Mouse (Mus musculus) cerebellum, postnatal 10 days (tissue): Measurements from ENCODE around the gene Htra1.

Experiments
- DNase-seq, 2 experiments: peaks; one replicate each; pipeline ENCODE4 v3.0.0; 2021; ENCODE audit warnings: mixed read lengths in 2 of 2

The Htra1 gene

GRCm38 (mm10) chr7:130935793-130936471 is at the start of gene Htra1:
Htra1 (plus strand) TSS chr7:130936111.
- peak; percentile 81 to 85 for DNase-seq

DNA sequence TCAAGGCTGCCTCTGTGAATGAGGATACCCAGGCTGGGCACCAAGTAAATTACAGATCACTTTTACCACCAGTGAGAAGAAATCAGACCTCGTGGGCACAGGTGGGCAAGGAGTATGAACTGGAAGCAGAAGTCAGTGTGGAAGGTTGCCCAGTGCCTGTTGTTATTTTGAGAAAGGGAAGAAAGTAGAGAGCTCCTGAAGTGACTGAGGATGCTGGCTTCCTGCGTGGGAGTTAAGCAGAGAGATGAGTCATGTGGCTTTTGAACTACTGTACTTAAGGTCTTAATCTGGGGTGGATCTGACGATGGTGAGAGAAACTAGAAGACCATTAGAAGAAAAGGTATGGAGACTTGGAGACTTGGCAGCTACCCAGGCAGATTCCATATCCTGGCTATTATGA is 49.7 kb upstream of the Htra1 start:
- no peak for DNase-seq

DNA sequence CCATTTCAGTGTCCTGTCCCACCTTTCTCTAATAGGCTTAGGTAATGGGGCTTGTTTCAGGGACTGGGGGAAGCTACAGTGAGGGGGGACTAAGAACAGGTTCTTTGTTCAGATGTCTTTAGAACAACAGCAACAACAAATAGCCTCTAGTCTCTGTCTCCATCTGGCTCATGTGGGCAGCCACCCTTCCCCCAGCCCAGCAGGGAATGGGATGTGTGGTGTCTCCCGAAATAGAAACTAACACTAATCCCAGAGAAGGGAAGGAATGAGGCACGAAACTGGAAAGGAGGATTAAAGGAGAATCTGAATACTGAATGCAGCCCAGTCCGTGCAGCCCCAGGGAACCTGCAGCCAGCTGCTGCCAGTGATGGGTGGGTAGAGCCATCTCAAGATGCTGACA is 48.0 kb upstream of the Htra1 start:
- peak; percentile 49 to 54 for DNase-seq

DNA sequence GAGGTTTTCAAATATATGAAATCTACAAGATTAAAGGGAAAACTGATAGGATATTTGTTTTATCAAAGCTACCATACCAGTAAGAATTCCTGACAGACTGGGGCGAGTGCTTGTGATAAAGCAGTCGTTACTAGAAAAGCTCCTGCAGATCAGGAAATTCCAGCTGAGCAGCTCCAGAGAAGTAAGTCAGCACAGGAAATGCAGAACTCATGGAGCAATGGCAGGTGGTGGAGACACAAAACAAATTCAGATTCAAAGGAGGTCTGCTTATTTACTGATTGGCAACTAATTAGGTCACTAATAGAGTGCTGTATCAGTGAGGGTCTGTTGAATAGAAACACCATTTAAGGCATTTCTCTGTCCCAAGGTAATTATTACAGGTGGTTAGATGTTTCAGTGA is 45.0 kb upstream of the Htra1 start:
- DNase-seq, result no peak

DNA sequence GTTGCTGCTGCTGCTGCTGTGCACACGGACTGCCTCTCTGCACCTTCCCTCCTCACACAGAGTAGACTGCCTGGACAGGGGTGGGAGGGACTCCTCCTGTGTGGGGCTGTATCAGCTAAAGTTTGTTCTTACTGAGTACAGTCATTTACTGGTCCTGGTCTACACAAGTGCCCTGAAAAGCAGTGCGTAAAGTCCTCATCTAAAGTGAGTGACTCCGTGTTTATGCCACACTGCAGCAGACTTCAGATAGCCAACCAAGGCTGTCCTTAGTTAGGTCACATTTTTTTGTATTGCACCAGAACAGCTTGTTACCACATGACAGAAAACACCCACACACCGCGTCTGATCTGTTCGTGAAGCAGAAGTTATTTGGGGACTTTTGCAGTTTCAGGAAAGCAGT is 42.9 kb upstream of the Htra1 start:
- no peak for DNase-seq

DNA sequence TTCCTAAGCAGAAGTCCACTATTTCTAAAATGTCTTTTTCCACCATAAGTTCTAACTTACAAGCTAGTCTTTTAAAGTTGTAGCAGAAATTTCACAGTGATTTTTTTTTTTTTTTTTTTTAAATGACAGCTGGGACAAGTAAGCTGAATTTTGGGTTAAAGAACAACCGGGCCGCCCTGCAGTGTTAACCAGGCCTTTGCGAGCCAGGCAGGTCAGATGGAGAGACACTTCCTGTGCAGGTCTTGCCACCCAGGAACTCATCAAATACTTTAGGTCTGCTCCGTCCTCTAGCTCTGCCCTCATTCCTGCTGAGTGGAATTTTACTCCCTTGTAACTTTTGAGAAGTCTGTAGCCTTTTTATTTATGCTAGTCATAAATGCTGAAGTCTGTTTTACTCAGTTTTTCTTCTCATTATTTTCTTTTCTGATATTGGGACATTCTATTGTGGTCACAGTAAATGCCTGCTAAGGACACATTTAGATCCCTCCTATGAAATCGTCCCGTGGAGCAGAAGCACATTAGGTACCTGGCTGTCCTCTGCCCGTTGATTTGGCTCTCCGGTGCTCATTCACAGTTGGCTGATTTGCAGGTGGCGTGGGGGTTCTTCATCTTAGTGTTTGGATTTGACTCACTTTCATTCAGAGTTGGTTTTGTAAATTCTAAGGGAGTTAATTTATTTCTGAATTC is 40.8 kb upstream of the Htra1 start:
- peak; percentile 28 to 39 for DNase-seq

GRCm38 (mm10) chr7:130895618-130895945 is 40.3 kb upstream of the Htra1 start:
- peak; percentile 12 to 24 for DNase-seq

DNA sequence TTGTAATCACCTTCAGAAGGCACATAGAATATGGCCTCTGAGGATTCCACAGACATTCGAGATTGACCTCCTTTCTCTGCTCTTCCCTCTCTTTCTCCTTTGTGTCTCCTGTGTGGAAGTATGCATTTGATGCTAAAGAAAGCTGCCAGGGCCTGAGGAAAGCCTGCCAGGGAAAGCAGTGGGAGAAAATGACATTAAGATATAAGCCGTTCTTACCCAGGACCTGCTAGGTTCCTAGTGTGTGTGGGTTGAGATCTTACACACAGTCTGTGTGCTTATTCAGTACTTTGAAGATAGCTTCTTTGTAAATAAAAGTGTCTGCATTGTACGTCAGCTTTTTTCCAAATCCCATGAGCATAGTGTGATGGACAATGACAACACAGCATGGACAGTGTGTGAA is 39.8 kb upstream of the Htra1 start:
- DNase-seq, result no peak

DNA sequence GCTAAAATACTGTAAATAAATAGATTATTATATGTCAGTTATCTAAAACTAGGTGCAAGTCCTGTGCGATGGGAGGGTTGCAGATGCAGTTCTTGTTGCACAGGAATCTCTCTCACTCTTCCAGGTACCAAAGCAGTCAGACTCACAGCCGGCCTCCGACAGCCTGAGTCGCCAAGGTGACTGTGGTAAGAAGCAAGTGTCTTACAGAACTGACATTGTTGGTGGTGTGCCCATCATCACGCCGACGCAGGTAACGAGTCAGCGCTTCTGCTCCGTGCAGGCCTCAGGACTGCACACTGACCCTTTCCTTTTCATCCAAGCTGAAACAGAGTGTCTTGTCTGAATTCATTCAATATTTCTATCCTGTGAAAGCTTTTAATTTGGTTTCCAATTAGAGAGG is 38.7 kb upstream of the Htra1 start:
- no peak for DNase-seq

DNA sequence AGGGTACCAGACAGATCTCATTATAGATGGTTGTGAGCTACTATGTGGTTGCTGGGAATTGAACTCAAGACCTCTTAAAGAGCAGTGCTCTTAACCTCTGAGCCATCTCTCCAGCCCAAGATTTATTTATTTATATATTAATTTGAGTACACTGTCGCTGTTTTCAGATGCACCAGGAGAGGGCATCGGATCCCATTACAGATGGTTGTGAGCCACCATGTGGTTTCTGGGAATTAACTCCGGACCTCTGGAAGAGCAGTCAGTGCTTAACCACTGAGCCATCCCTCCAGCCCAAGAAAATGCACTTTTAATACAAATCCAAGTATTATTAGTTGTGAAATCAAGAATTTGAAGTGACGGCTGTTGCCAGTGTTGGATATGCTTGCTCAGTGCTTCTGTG is 37.5 kb upstream of the Htra1 start:
- peak; percentile 39 to 48 for DNase-seq

DNA sequence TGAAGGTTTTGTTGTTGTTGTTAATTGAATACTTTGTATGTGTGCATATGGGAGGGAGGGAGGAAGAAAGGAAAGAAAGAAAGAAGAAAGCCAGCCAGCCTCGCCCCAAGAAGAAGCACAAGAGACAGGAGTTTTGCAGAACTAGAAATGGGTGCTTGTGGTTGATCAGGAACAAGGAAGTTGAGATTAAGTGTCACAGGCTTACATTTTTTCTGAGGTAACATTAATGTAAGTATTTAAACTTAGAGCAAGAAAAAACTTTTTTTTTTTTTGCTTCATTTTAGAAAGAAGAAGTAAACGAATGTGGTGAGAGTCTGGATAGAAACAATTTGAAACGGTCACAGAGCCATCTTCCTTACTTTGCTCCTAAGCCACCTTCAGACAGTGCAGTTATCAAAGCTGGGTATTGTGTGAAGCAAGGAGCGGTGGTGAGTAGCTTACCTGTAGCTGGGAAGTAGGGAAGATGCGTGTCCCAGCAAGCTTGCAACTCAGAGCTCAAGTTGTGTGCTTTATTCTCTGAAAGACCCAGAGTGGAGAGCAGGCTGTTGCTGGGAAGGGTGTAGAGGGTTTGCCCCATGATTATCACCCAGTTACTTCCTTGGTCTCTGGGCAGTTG is 35.6 kb upstream of the Htra1 start:
- no peak for DNase-seq

DNA sequence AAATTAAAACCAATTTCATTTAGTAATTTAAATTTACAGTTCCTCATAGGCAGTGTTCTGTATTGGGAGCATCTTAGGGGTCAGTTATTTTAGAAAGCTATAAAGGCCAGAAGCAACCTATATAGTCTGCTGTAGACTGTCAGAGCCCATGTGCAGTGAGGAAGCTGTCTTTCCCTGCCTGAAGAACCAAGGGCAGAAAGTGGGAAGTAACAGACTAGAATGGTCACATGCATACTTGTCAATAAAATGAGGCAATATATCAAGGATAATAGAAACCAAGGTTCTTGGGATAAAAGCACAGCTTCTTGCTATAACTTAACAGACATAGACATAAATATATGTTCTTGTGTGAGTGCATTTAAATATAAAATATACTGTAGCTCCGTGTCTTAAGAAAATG is 33.0 kb upstream of the Htra1 start:
- no peak for DNase-seq

- DNase-seq, result no peak
Observed at GRCm38 (mm10) chr7:130903505-130904074, 32.3 kb upstream of the Htra1 start.

- no peak for DNase-seq
Observed at GRCm38 (mm10) chr7:130904571-130905365, 31.1 kb upstream of the Htra1 start.

DNA sequence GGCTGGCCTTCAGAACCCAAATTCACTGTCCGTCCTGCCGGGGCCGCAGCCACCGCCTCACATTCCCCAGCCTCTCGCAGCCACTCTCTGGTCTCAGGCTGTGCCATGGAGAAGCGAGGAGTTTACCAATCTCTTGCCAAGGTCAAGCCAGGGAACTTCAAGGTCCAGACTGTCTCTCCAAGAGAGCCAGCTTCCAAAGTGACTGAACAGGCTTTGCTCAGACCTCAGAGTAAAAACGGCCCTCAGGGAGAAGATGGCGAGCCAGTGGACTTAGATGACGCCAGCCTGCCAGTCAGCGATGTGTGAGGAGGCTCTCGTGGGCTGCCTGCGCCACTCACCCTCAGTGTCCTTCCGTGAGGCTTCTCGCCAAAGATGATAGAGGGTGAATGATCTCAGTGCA is 25.1 kb upstream of the Htra1 start:
- no peak for DNase-seq

DNA sequence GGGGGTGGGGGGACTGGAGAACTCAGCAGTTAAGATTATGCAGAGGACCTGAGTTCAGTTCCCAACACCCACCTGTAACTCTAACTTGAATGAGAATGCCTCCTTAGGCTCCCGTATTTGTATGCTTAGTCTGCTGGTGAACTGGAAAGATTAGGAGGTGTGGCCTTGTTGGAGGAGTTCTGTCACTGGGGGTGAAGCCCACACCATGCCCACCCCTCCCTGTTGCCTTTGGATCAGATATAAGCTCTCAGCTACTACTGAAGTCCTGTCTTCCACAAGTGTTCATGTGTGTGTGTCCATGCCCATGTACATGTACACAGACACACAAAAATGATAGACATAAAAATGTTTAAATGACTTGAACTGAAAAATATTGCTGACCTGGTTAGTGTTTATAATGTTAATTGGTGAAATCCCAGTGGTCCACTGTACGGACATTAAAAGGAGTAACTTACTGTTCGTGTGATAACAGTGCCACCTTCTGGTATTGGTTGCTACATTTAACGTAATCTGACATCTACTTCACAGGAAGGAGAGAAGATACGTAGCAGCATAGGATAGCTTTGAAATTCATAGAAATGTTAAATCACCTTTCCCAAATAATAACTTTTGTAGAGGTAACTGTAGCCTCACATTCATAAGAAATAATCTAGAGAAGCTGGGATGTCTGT is 21.1 kb upstream of the Htra1 start:
- DNase-seq, result peak; percentile 69 to 78

GRCm38 (mm10) chr7:130918260-130918659 is 17.7 kb upstream of the Htra1 start:
- no peak for DNase-seq

DNA sequence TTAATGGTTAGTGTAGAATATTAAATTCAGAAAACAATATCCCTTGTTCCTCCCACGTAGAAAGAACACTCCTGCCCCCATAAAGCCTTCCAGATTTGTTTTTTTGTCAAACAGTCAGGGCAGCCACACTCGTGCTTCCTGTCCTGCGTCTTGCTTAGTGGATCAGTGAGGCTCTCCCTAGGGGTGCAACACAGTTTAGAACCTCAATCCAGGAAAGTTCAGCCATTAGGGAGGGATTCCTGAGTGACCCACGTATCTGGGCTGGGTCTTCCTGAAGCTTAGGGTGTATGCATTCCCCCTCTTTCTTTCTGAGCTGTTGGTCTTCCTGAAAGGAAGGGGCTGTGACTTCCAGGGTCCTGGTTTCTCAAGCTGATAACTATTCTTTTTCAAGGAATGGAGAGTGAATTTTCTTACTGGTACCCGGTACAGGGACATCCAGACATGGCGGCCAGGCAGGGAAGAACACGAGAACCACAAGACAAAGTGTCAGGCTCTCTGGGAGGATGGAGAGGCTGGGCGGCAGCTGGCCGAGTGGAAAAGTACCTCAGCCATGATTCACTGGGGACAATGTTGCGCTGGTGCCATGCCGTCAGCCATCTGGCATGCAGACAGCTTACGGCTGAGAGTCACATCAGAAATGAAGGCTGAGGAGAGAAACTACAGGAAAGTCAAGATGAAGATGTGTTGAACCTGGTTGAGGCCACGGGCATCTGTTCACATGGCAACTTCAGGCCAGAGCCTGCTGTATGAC is 12.8 kb upstream of the Htra1 start:
- DNase-seq, result peak; percentile 81 to 85

GRCm38 (mm10) chr7:130930401-130930800 is 5.5 kb upstream of the Htra1 start:
- no peak for DNase-seq

DNA sequence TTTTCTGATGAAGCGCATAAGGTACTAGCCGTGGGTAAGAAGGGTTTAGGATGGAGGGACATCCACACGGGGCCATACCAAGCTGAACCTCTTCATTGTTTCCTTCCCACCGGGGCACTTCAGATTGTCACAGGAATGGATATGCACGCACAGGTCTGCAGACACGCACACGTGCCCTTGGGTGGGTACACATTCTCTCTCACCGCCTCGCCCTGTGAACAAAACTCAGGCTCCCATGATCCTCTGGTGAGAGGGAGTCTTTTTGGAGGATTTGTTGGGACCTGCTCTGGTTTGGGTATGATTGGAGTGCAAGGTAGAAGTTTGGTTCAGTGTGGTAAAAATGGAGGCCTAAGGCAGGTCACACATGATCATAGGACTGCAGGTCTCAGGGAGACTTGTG is 3.0 kb upstream of the Htra1 start:
- no peak for DNase-seq

GRCm38 (mm10) chr7:130934654-130935053 is 1.3 kb upstream of the Htra1 start:
- no peak for DNase-seq

DNA sequence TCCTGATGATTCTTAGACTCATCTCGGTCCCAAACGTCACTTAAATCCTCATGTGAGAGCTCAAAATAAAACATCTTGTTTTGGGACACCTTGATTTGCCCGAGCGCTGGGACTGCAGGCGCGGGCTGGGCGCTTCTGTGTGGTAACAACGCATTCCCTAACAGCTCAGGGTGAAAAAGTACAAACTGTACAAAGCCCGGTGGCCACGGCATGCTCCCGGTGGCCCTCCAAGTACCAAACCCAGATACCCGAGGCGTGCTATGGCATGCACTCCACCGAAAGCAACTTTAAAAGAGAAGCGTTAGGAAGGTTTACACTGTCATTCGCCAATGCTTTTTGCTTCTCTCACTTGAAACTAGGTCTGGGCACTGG is 504 bp upstream of the Htra1 start:
- no peak for DNase-seq
